Mouse (Mus musculus): ENCODE data around the gene Serpine1.

- no peak for TF ChIP-seq CTCF (IDR thresholded peaks at IDR 0.05; ENCODE audit: borderline replicate concordance, control insufficient read depth, extremely low read depth, insufficient read depth, low read length, poor library complexity)
- TF ChIP-seq POLR2A (IDR thresholded peaks at IDR 0.05; ENCODE audit: control insufficient read depth, extremely low read depth, insufficient read depth, low read length, poor library complexity) = no peak
Measured at GRCm38 (mm10) chr5:137116987-137117386, 44.9 kb upstream of the Serpine1 start.

Measured in thymus, adult 2 months (tissue).